Mouse (Mus musculus): Measurements from ENCODE around the gene Dmrt1.

Dmrt1 gene

DNA sequence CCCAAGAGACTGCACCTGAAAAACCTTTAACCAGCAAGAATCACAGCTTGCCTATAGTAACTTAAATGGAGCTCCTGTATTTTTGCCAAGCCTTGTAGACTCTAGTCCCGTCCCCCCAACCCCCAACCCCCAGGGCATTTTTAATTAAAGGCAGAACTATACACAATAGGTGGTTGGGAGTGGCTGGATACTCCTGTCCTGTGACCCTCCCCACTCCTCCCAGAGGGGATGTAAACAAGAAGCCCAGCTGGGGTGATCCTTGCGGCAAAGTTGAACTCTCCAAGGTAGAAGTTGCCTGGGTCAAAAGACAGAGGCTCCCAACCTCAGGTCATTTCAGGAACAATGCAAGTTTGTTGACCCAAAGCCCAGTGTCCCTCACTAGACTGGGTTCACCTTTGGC is 16.9 kb upstream of the Dmrt1 start:
- Histone ChIP-seq H3K36me3 (ENCODE audit: insufficient read depth, low read length) (no peaks in the 10 kb centered on the region), H3K27me3 (ENCODE audit: insufficient read depth, low read length) (no peaks in the 10 kb centered on the region), H3K4me3 (replicated peaks; ENCODE audit: low read length) (peak overlapping the region; percentile 80), H3K4me1 (replicated peaks; ENCODE audit: low read depth, low read length) (peaks cover 75% of the 10 kb centered on the region), H3K9me3 (ENCODE audit: low read length) (peaks cover 7% of the 10 kb centered on the region; the same call in 1 of the 2 replicates)
- TF ChIP-seq NANOG (IDR thresholded peaks at IDR 0.05; ENCODE audit: borderline replicate concordance, low read length) (no peak), POU5F1 (IDR thresholded peaks at IDR 0.05; ENCODE audit: borderline replicate concordance, low read length) (no peak), CTCF (conservative IDR thresholded peaks at IDR 0.05; ENCODE audit: low read length) (no peak)

DNA sequence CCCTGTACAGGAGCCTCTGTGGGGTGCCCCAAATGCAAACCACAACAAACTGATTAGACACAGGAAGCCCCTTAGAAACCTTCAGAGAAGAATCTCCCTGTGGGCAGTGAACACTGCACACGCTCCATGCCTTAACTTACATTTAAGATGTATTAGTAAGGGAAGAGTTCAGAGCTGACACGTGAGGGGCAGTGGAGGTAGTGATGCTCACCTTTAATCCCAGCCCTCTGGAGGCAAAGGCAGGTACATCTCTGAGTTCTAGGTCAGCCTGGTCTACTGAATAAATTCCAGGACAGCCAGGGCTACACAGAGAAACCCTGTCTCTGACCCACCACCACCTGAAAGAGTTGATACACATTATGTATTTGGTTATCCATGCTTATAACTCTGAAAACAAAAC is 15.9 kb upstream of the Dmrt1 start:
- H3K9me3 ChIP-seq (ENCODE audit: low read length), result peaks cover 7% of the 10 kb centered on the region; the same call in 1 of the 2 replicates
- peak overlapping the region; percentile 18; the same call in 1 of the 2 replicates for H3K4me3 ChIP-seq (replicated peaks; ENCODE audit: low read length)
- H3K27me3 ChIP-seq (ENCODE audit: insufficient read depth, low read length), result no peaks in the 10 kb centered on the region
- no peaks in the 10 kb centered on the region for H3K36me3 ChIP-seq (ENCODE audit: insufficient read depth, low read length)
- H3K4me1 ChIP-seq (replicated peaks; ENCODE audit: low read depth, low read length), result peaks cover 65% of the 10 kb centered on the region
- 0 out of 2 replicates have a peak, but pooled peaks have one; percentile 5 for TF ChIP-seq NANOG (IDR thresholded peaks at IDR 0.05; ENCODE audit: borderline replicate concordance, low read length)
- TF ChIP-seq POU5F1 (IDR thresholded peaks at IDR 0.05; ENCODE audit: borderline replicate concordance, low read length), result no peak
- 0 out of 2 replicates have a peak, but pooled peaks have one; percentile 7 for TF ChIP-seq CTCF (conservative IDR thresholded peaks at IDR 0.05; ENCODE audit: low read length)

DNA sequence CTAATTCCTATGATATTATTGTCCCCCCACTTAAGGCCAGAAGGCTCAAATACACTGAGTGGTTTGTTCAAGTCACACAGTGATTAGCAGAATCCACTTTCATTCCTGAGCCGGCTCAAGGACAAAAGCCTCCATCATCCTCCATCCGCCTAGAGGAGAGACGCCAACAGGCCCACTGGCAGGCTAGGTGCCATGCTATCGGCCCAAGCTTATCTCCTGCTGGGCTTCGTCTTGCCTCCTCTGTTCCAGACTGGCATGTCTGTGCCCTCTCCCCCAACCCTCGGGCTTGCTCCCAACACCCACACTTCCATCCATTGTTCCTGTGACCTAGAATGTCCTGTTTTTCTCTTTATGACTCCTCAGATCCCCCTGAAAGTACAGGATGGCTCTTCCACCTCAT is 8.0 kb upstream of the Dmrt1 start:
- Histone ChIP-seq H3K27me3 (ENCODE audit: insufficient read depth, low read length) (peaks cover under 1% of the 10 kb centered on the region; the same call in 1 of the 2 replicates), H3K36me3 (ENCODE audit: insufficient read depth, low read length) (no peaks in the 10 kb centered on the region), H3K4me1 (replicated peaks; ENCODE audit: low read depth, low read length) (peaks cover 4% of the 10 kb centered on the region), H3K4me3 (replicated peaks; ENCODE audit: low read length) (no peak overlapping the region), H3K9me3 (ENCODE audit: low read length) (no peaks in the 10 kb centered on the region)
- TF ChIP-seq NANOG (IDR thresholded peaks at IDR 0.05; ENCODE audit: borderline replicate concordance, low read length) (no peak), POU5F1 (IDR thresholded peaks at IDR 0.05; ENCODE audit: borderline replicate concordance, low read length) (no peak), CTCF (conservative IDR thresholded peaks at IDR 0.05; ENCODE audit: low read length) (no peak)

DNA sequence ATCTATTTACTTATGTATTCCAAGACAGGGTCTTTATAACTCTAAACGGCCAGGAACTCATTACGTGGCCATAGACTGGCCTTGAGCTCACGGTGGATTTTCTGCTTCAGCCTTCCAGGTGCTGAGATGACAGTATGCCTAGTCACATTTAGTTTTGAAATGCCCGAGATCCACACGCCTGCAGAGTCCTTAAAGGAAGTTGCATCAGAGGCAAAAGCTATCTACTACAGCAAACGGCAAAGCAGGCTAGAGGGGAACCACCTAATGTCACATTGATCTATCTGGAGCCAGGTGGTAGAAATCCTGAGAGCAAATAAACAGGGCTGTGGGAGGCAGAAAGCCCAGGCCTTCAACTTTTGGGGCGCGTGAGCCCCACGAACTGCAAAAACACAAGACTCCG is 540 bp upstream of the Dmrt1 start:
- H3K4me3 ChIP-seq (replicated peaks; ENCODE audit: low read length), result peak overlapping the region; percentile 78; the same call in 1 of the 2 replicates
- peaks cover 65% of the 10 kb centered on the region for H3K27me3 ChIP-seq (ENCODE audit: insufficient read depth, low read length)
- TF ChIP-seq POU5F1 (IDR thresholded peaks at IDR 0.05; ENCODE audit: borderline replicate concordance, low read length), result no peak
- no peak for TF ChIP-seq NANOG (IDR thresholded peaks at IDR 0.05; ENCODE audit: borderline replicate concordance, low read length)
- TF ChIP-seq CTCF (conservative IDR thresholded peaks at IDR 0.05; ENCODE audit: low read length), result no peak
- no peaks in the 10 kb centered on the region; the same call in 1 of the 2 replicates for H3K9me3 ChIP-seq (ENCODE audit: low read length)
- peaks cover 9% of the 10 kb centered on the region for H3K36me3 ChIP-seq (ENCODE audit: insufficient read depth, low read length)
- peaks cover 23% of the 10 kb centered on the region for H3K4me1 ChIP-seq (replicated peaks; ENCODE audit: low read depth, low read length)

DNA sequence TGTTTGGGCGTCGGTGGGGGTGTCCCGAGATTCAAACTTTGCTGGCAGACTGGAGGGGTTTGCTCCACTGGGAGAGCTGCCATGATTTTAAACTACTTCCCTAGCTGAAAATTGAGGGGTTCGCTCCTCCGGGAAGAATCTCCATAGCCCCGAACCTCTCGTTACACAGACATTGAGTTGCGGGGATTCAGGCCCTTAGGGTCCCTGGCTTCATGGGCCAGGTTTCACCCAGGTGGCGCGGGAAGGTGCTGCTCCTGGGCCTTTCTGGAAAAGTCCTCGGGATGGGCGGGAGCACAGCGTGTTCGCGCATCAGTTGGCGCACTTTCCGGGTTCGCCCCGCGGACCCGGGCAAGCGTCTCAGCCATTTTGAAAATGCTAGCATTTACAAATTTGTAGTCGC is 1.2 kb downstream of the Dmrt1 start:
- TF ChIP-seq POU5F1 (IDR thresholded peaks at IDR 0.05; ENCODE audit: borderline replicate concordance, low read length), result no peak
- no peak for TF ChIP-seq CTCF (conservative IDR thresholded peaks at IDR 0.05; ENCODE audit: low read length)
- TF ChIP-seq NANOG (IDR thresholded peaks at IDR 0.05; ENCODE audit: borderline replicate concordance, low read length), result no peak
- Histone ChIP-seq H3K27me3 (ENCODE audit: insufficient read depth, low read length) (peaks cover 73% of the 10 kb centered on the region), H3K9me3 (ENCODE audit: low read length) (no peaks in the 10 kb centered on the region; the same call in 1 of the 2 replicates), H3K36me3 (ENCODE audit: insufficient read depth, low read length) (peaks cover 17% of the 10 kb centered on the region), H3K4me3 (replicated peaks; ENCODE audit: low read length) (peak overlapping the region; percentile 78), H3K4me1 (replicated peaks; ENCODE audit: low read depth, low read length) (peaks cover 28% of the 10 kb centered on the region)

DNA sequence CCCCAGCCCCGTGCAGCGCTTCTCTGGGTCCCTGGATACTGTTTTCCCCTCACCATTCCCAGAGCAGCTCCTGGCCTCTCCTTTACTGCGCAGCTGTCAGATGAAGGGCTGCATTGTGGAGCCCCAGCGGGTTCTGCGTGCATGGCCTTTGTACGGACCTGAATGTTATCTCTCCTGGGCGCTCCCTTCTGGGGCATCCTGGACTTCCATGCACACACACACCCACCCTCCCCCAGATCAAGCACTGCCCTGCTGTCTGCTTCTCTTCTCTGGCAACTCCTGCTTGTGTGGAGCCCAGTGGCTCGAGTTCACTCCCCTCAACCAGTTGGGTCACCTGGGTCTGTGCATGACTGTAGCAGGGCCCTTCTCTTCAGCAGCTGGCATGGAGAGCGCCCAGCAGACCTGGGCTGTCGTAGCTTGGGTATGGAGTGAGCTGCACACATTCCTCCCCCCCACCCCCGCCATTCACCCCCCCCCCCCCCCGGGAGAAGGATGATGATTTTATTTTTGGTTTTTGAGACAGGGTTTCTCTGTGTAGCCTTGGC is 9.6 kb downstream of the Dmrt1 start:
- no peaks in the 10 kb centered on the region for H3K9me3 ChIP-seq (ENCODE audit: low read length)
- H3K36me3 ChIP-seq (ENCODE audit: insufficient read depth, low read length), result peaks cover 11% of the 10 kb centered on the region
- TF ChIP-seq NANOG (IDR thresholded peaks at IDR 0.05; ENCODE audit: borderline replicate concordance, low read length) (no peak), CTCF (conservative IDR thresholded peaks at IDR 0.05; ENCODE audit: low read length) (no peak), POU5F1 (IDR thresholded peaks at IDR 0.05; ENCODE audit: borderline replicate concordance, low read length) (no peak)
- peaks cover 38% of the 10 kb centered on the region for H3K4me1 ChIP-seq (replicated peaks; ENCODE audit: low read depth, low read length)
- 0 out of 2 replicates have a peak overlapping the region, but pooled peaks have one; percentile 26 for H3K4me3 ChIP-seq (replicated peaks; ENCODE audit: low read length)
- peaks cover 26% of the 10 kb centered on the region for H3K27me3 ChIP-seq (ENCODE audit: insufficient read depth, low read length)

DNA sequence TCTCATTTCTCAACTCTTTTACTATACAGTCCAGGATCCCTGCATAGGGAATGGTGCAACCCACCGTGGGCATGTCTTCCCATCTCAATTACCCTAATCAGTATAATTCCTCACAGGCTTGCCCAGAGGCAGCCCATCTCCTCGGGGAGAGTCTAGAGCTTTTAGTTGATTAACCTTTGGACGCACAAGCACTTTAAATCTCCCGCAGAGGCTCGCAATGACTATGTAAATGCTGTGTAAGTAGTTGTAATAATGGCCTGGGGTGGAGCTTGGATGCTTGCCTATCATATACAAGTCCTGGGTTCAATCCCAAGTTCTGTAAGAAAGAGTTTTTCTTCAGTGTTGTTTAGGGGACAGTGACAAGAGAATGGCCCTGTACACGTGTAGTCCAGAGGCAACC is 18.7 kb downstream of the Dmrt1 start:
- TF ChIP-seq CTCF (conservative IDR thresholded peaks at IDR 0.05; ENCODE audit: low read length) (no peak), NANOG (IDR thresholded peaks at IDR 0.05; ENCODE audit: borderline replicate concordance, low read length) (no peak), POU5F1 (IDR thresholded peaks at IDR 0.05; ENCODE audit: borderline replicate concordance, low read length) (no peak)
- Histone ChIP-seq H3K4me3 (replicated peaks; ENCODE audit: low read length) (no peak overlapping the region), H3K4me1 (replicated peaks; ENCODE audit: low read depth, low read length) (peaks cover 45% of the 10 kb centered on the region), H3K36me3 (ENCODE audit: insufficient read depth, low read length) (no peaks in the 10 kb centered on the region), H3K9me3 (ENCODE audit: low read length) (no peaks in the 10 kb centered on the region), H3K27me3 (ENCODE audit: insufficient read depth, low read length) (no peaks in the 10 kb centered on the region)

DNA sequence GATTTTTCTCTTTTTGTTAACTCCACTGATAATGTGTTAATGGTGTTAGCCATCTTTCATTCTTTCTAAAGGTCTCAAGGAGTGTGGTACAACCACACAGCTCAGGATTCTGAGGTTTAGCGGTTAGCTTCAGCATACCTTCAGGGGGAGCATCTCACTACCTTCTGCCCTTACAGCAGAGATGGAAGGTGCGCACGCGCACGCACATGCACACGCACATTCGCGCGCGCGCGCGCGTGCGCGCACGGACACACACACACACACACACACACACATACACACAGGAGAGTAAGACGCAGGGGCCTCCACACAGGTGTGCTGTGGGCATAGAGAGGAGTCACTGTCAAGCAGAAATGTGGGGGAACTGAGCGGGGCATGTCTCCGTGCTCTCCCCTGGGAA is 20.3 kb downstream of the Dmrt1 start:
- TF ChIP-seq CTCF (conservative IDR thresholded peaks at IDR 0.05; ENCODE audit: low read length), result no peak
- no peak for TF ChIP-seq NANOG (IDR thresholded peaks at IDR 0.05; ENCODE audit: borderline replicate concordance, low read length)
- TF ChIP-seq POU5F1 (IDR thresholded peaks at IDR 0.05; ENCODE audit: borderline replicate concordance, low read length), result no peak
- no peaks in the 10 kb centered on the region for H3K36me3 ChIP-seq (ENCODE audit: insufficient read depth, low read length)
- H3K4me3 ChIP-seq (replicated peaks; ENCODE audit: low read length), result peak overlapping the region; percentile 57
- peaks cover 50% of the 10 kb centered on the region for H3K4me1 ChIP-seq (replicated peaks; ENCODE audit: low read depth, low read length)
- H3K9me3 ChIP-seq (ENCODE audit: low read length), result no peaks in the 10 kb centered on the region
- H3K27me3 ChIP-seq (ENCODE audit: insufficient read depth, low read length), result no peaks in the 10 kb centered on the region

DNA sequence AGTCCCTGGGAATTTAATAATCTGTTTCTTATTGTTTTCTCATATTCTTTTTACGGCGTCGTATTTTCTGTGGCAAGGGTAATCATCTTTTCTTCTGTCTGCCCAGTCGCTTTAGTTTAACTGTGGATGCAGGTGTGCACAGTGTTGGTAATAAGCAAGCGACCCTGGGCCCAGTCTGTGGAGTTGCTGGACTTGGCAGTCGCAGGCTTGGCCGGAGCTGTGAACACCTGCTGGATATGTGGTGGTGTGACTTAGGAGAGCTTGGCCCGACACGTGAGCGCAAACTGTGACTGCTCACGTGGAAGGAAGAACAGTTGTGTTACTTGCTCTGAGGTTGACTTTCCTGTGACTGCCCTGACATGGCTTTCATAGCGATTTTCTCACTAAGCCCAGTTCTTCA is 24.3 kb downstream of the Dmrt1 start:
- no peaks in the 10 kb centered on the region for H3K9me3 ChIP-seq (ENCODE audit: low read length)
- H3K27me3 ChIP-seq (ENCODE audit: insufficient read depth, low read length), result no peaks in the 10 kb centered on the region
- TF ChIP-seq NANOG (IDR thresholded peaks at IDR 0.05; ENCODE audit: borderline replicate concordance, low read length), result no peak
- TF ChIP-seq CTCF (conservative IDR thresholded peaks at IDR 0.05; ENCODE audit: low read length), result no peak
- no peak overlapping the region for H3K4me3 ChIP-seq (replicated peaks; ENCODE audit: low read length)
- H3K4me1 ChIP-seq (replicated peaks; ENCODE audit: low read depth, low read length), result peaks cover 33% of the 10 kb centered on the region
- H3K36me3 ChIP-seq (ENCODE audit: insufficient read depth, low read length), result no peaks in the 10 kb centered on the region
